Mouse (Mus musculus): ENCODE results near the gene Cfap52. TPM values are rescaled to one million over a fixed set of nuclear protein-coding genes. Genes with fewer than 3 reads are reported as not detected.
A peak's percentile ranks its signal among the peaks of the same experiment; 100 is the strongest.

Gene Cfap52
- total and polyA plus RNA-seq, 3 experiments, result 0.64 TPM; not detected in 2

- DNase-seq, result no peak
- Histone ChIP-seq H3K27ac (no peak overlapping the region), H3K79me2 (replicated peaks; ENCODE audit: control insufficient read depth, insufficient read depth, low read length) (no peaks in the 10 kb centered on the region), H3K4me1 (ENCODE audit: control insufficient read depth, insufficient read depth, low read length) (no peaks in the 10 kb centered on the region; the same call in 1 of the 2 replicates), H3K9ac (ENCODE audit: low read depth, low read length) (no peak overlapping the region), H3K4me3 (no peak overlapping the region), H3K27me3 (ENCODE audit: control insufficient read depth, insufficient read depth, low read length) (no peaks in the 10 kb centered on the region), H3K36me3 (ENCODE audit: control insufficient read depth, insufficient read depth, low read length) (peaks cover 4% of the 10 kb centered on the region)
- WGBS, result 70% methylated on average over 5 of the region's 5 CpGs
- no peak for TF ChIP-seq POLR2A (IDR thresholded peaks at IDR 0.05; ENCODE audit: insufficient read depth, low read depth, low read length)
- no peak for TF ChIP-seq EP300 (IDR thresholded peaks at IDR 0.05; ENCODE audit: insufficient read depth, low read depth, low read length)
- TF ChIP-seq CTCF (IDR thresholded peaks at IDR 0.05), result no peak
- intact Hi-C loops (cut with DNase I), result no loop called here
Measured at GRCm38 (mm10) chr11:67973225-67973624, 7.8 kb upstream of the Cfap52 start.

GRCm38 (mm10) chr11:67972606-67973005 is 7.2 kb upstream of the Cfap52 start:
- H3K9ac ChIP-seq (ENCODE audit: low read depth, low read length), result no peak overlapping the region

GRCm38 (mm10) chr11:67967831-67968230 is 2.4 kb upstream of the Cfap52 start:
- H3K4me1 ChIP-seq (ENCODE audit: control insufficient read depth, insufficient read depth, low read length), result peaks cover 2% of the 10 kb centered on the region; the same call in 1 of the 2 replicates
- intact Hi-C loops (cut with DNase I), result no loop called here
- H3K27me3 ChIP-seq (ENCODE audit: control insufficient read depth, insufficient read depth, low read length), result no peaks in the 10 kb centered on the region
- no peaks in the 10 kb centered on the region for H3K79me2 ChIP-seq (replicated peaks; ENCODE audit: control insufficient read depth, insufficient read depth, low read length)
- H3K36me3 ChIP-seq (ENCODE audit: control insufficient read depth, insufficient read depth, low read length), result peaks cover 4% of the 10 kb centered on the region
- 71% methylated on average over 11 of the region's 11 CpGs for WGBS
- TF ChIP-seq EP300 (IDR thresholded peaks at IDR 0.05; ENCODE audit: insufficient read depth, low read depth, low read length) (no peak), CTCF (IDR thresholded peaks at IDR 0.05) (no peak), POLR2A (IDR thresholded peaks at IDR 0.05; ENCODE audit: insufficient read depth, low read depth, low read length) (no peak)
- no peak overlapping the region for H3K9ac ChIP-seq (ENCODE audit: low read depth, low read length)
- no peak for DNase-seq
- H3K4me3 ChIP-seq, result no peak overlapping the region
- H3K27ac ChIP-seq, result no peak overlapping the region

More at GRCm38 (mm10) chr11:67972606-67973005, 7.2 kb upstream of the Cfap52 start:
- Histone ChIP-seq H3K4me1 (ENCODE audit: control insufficient read depth, insufficient read depth, low read length) (no peaks in the 10 kb centered on the region; the same call in 1 of the 2 replicates), H3K79me2 (replicated peaks; ENCODE audit: control insufficient read depth, insufficient read depth, low read length) (no peaks in the 10 kb centered on the region), H3K4me3 (no peak overlapping the region), H3K36me3 (ENCODE audit: control insufficient read depth, insufficient read depth, low read length) (peaks cover 4% of the 10 kb centered on the region), H3K27ac (no peak overlapping the region), H3K27me3 (ENCODE audit: control insufficient read depth, insufficient read depth, low read length) (no peaks in the 10 kb centered on the region)
- DNase-seq, result no peak
- TF ChIP-seq CTCF (IDR thresholded peaks at IDR 0.05), result no peak
- no peak for TF ChIP-seq POLR2A (IDR thresholded peaks at IDR 0.05; ENCODE audit: insufficient read depth, low read depth, low read length)
- no peak for TF ChIP-seq EP300 (IDR thresholded peaks at IDR 0.05; ENCODE audit: insufficient read depth, low read depth, low read length)
- WGBS, result 43% methylated on average over 1 of the region's 1 CpGs
- intact Hi-C loops (cut with DNase I), result no loop called here

- intact Hi-C loops (cut with DNase I), result loop anchor here (2.0 kb wide), 1 partner anchor 69 kb away; no protein-coding TSS in a partner anchor
- Histone ChIP-seq H3K9ac (ENCODE audit: low read depth, low read length) (peak within 1 kb of the TSS; percentile 90), H3K27me3 (ENCODE audit: control insufficient read depth, insufficient read depth, low read length) (no peaks in the 10 kb centered on the region), H3K36me3 (ENCODE audit: control insufficient read depth, insufficient read depth, low read length) (no peaks in the 10 kb centered on the region), H3K4me3 (peak within 1 kb of the TSS; percentile 77), H3K79me2 (replicated peaks; ENCODE audit: control insufficient read depth, insufficient read depth, low read length) (no peaks in the 10 kb centered on the region), H3K4me1 (ENCODE audit: control insufficient read depth, insufficient read depth, low read length) (0 out of 2 replicates have a peak, but pooled peaks cover 2% of the 10 kb centered on the region), H3K27ac (peak within 1 kb of the TSS; percentile 76)
- peak; percentile 93 to 97 for DNase-seq
- 0% methylated on average over 28 of the region's 28 CpGs for WGBS
- TF ChIP-seq EP300 (IDR thresholded peaks at IDR 0.05; ENCODE audit: insufficient read depth, low read depth, low read length), result peak; percentile 65
- no peak for TF ChIP-seq CTCF (IDR thresholded peaks at IDR 0.05)
- TF ChIP-seq POLR2A (IDR thresholded peaks at IDR 0.05; ENCODE audit: insufficient read depth, low read depth, low read length), result peak; percentile 69
Measured at GRCm38 (mm10) chr11:67965905-67966878, 741 bp upstream of the Cfap52 start, which contains the start of gene Stx8. TSS of gene Stx8 (plus strand) at chr11:67966193.

- Histone ChIP-seq H3K79me2 (replicated peaks; ENCODE audit: control insufficient read depth, insufficient read depth, low read length) (no peaks in the 10 kb centered on the region), H3K27ac (no peak overlapping the region), H3K27me3 (ENCODE audit: control insufficient read depth, insufficient read depth, low read length) (no peaks in the 10 kb centered on the region), H3K4me3 (no peak overlapping the region), H3K36me3 (ENCODE audit: control insufficient read depth, insufficient read depth, low read length) (no peaks in the 10 kb centered on the region), H3K9ac (ENCODE audit: low read depth, low read length) (no peak overlapping the region), H3K4me1 (ENCODE audit: control insufficient read depth, insufficient read depth, low read length) (0 out of 2 replicates have a peak, but pooled peaks cover 2% of the 10 kb centered on the region)
- no peak for DNase-seq
- intact Hi-C loops (cut with DNase I), result loop anchor here (2.0 kb wide), 1 partner anchor 67 kb away; no protein-coding TSS in a partner anchor
- 55% methylated on average over 6 of the region's 6 CpGs for WGBS
- TF ChIP-seq EP300 (IDR thresholded peaks at IDR 0.05; ENCODE audit: insufficient read depth, low read depth, low read length) (no peak), POLR2A (IDR thresholded peaks at IDR 0.05; ENCODE audit: insufficient read depth, low read depth, low read length) (no peak), CTCF (IDR thresholded peaks at IDR 0.05) (peak; percentile 42)
Measured at GRCm38 (mm10) chr11:67964110-67964509, 1.3 kb downstream of the Cfap52 start.

Measured in heart, adult 2 months (tissue).